Mouse (Mus musculus) stomach, postnatal 0 days (tissue): ENCODE measurements at regions not wholly inside any gene's neighbourhood (a gene's known extent, or its start where the extent isn't known, plus 50 kb on each side); places are given as distances from the start of the nearest gene placed in this dataset.
A peak's percentile ranks its signal among the peaks of the same experiment; 100 is the strongest.

Experiments
- ATAC-seq: fragments of 200-750 bp; cut with Nextera tagmentation; 2 replicates; pipeline ENCODE4 v1.8.0; 2017; ENCODE audit not compliant: low FRiP score, low TSS enrichment
- DNase-seq: peaks from one replicate; pipeline ENCODE4 v3.0.0-alpha.2; 2016; ENCODE audit warnings: low spot score
- H3K27ac ChIP-seq: fragments of 300-500 bp; sonication (generic); replicated peaks from 2 replicates; pipeline ENCODE4 v1.5.1; 2014; ENCODE audit warnings: mild to moderate bottlenecking, control low read depth
- H3K27me3 ChIP-seq: fragments of 300-500 bp; sonication (generic); 2 replicates; pipeline ENCODE4 v1.6.1; 2014; ENCODE audit warnings: low read length; ENCODE audit not compliant: control insufficient read depth, insufficient read depth
- H3K36me3 ChIP-seq: fragments of 300-500 bp; sonication (generic); 2 replicates; pipeline ENCODE4 v1.6.1; 2014; ENCODE audit warnings: low read length, mixed read lengths; ENCODE audit not compliant: control insufficient read depth, insufficient read depth
- H3K4me1 ChIP-seq: fragments of 300-500 bp; sonication (generic); replicated peaks from 2 replicates; pipeline ENCODE4 v1.6.1; 2014; ENCODE audit warnings: antibody characterized with exemption; ENCODE audit not compliant: control insufficient read depth, insufficient read depth
- H3K4me2 ChIP-seq: fragments of 300-500 bp; sonication (generic); replicated peaks from 2 replicates; pipeline ENCODE4 v1.6.1; 2014; ENCODE audit warnings: low read depth, mild to moderate bottlenecking, control low read depth, moderate library complexity
- H3K4me3 ChIP-seq: fragments of 300-500 bp; sonication (generic); 2 replicates; pipeline ENCODE4 v1.5.1; 2014; ENCODE audit warnings: low read depth, low read length, control low read depth
- H3K9ac ChIP-seq: fragments of 300-500 bp; sonication (generic); 2 replicates; pipeline ENCODE4 v1.6.1; 2014; ENCODE audit warnings: mild to moderate bottlenecking, low read length, control low read depth, mixed read lengths
- H3K9me3 ChIP-seq: fragments of 300-500 bp; sonication (generic); 2 replicates; pipeline ENCODE4 v1.6.1; 2016; ENCODE audit warnings: low read length; ENCODE audit not compliant: control insufficient read depth
- CTCF ChIP-seq: IDR thresholded peaks from 2 replicates; pipeline ENCODE4 v1.5.1; 2016; ENCODE audit warnings: antibody characterized with exemption, low read depth, mild to moderate bottlenecking, moderate library complexity
- EP300 ChIP-seq: optimal IDR thresholded peaks from 2 replicates; pipeline ENCODE3; 2016; ENCODE audit warnings: antibody characterized with exemption
- WGBS: fragments of 180-500 bp; shearing (Covaris S2); extraction: QIAGEN DNeasy Blood & Tissue Kit; methylation state at CpG from one replicate; pipeline ENCODE4 v1.1.7; 2014; 5-methylcytosine and 5-hydroxymethylcytosine counted together

DNA sequence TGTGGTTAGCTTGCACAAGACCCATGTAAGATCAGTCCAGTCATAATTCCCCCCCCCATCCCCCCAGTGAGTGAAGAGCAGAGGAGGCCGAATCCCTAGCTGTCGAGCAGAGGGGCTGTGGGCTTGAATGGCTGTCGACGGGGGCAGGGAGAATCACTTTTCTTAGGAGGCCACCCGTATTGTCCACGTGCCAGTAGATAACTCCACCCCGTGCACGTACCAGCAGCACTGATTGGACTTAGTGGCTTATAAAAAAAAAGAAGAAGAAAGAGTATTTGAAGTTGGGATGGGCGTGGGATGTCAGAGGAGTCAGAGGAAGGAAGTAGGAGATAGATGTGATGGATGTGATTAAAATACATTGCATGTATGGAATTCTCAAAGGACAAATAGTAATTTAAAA is 272.9 kb downstream of the Lnpk start:
- H3K27me3 ChIP-seq = no peaks in the 10 kb centered on the region
- no peak for DNase-seq
- H3K4me1 ChIP-seq = no peaks in the 10 kb centered on the region
- H3K27ac ChIP-seq = no peak overlapping the region
- no peak overlapping the region for H3K4me2 ChIP-seq
- no peak overlapping the region for H3K9ac ChIP-seq
- TF ChIP-seq CTCF (no peak), EP300 (no peak)
- no peaks in the 10 kb centered on the region for H3K9me3 ChIP-seq
- H3K4me3 ChIP-seq = no peak overlapping the region
- WGBS = 87% methylated on average over 9 of the region's 9 CpGs
- ATAC-seq = no peak
- H3K36me3 ChIP-seq = no peaks in the 10 kb centered on the region

GRCm38 (mm10) chr2:74300885-74301451 is 278.3 kb downstream of the Lnpk start:
- WGBS = 32% methylated on average over 9 of the region's 9 CpGs
- H3K4me3 ChIP-seq = no peak overlapping the region
- H3K27ac ChIP-seq = no peak overlapping the region
- no peak overlapping the region for H3K9ac ChIP-seq
- no peaks in the 10 kb centered on the region for H3K27me3 ChIP-seq
- H3K4me2 ChIP-seq = peak overlapping the region; percentile 55
- no peaks in the 10 kb centered on the region for H3K4me1 ChIP-seq
- DNase-seq = no peak
- no peak for ATAC-seq
- H3K36me3 ChIP-seq = no peaks in the 10 kb centered on the region
- no peaks in the 10 kb centered on the region for H3K9me3 ChIP-seq
- no peak; the same call in 1 of the 2 replicates for TF ChIP-seq CTCF
- TF ChIP-seq EP300 = no peak

- ATAC-seq (peak; percentile 71; the same call in 1 of the 2 replicates), DNase-seq (peak; percentile 70)
- H3K9ac ChIP-seq = no peak overlapping the region
- H3K9me3 ChIP-seq = no peaks in the 10 kb centered on the region
- H3K27me3 ChIP-seq = no peaks in the 10 kb centered on the region
- 1% methylated on average over 11 of the region's 11 CpGs for WGBS
- no peaks in the 10 kb centered on the region for H3K36me3 ChIP-seq
- peak overlapping the region; percentile 26 for H3K4me3 ChIP-seq
- H3K4me2 ChIP-seq = peak overlapping the region; percentile 55
- no peak overlapping the region for H3K27ac ChIP-seq
- no peaks in the 10 kb centered on the region for H3K4me1 ChIP-seq
- no peak for TF ChIP-seq EP300
- peak; percentile 89 for TF ChIP-seq CTCF
Measured at GRCm38 (mm10) chr2:74300366-74300791, 278.9 kb downstream of the Lnpk start.

DNA sequence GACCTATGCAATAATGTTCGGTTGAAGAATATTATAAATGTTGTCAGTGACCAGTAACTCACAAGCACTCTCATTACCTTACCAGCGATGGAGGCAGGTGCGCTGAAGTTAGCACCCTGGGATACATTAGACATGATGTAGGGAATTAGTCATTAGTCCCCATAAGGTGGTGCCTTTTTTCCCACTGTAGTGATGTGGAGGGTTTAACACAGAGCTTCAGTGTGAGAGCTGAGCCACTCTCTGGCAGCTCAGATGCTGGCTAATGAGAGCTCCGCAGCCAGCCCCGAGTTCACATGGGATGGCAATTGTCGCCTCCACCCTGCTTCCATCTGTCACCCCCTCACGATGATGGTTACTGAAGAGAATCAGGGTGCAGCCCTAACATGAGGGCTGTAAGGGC is 286.6 kb downstream of the Lnpk start:
- Histone ChIP-seq H3K27me3 (no peaks in the 10 kb centered on the region), H3K27ac (no peak overlapping the region), H3K9ac (no peak overlapping the region), H3K4me1 (no peaks in the 10 kb centered on the region), H3K4me2 (no peak overlapping the region), H3K9me3 (no peaks in the 10 kb centered on the region), H3K36me3 (no peaks in the 10 kb centered on the region), H3K4me3 (no peak overlapping the region)
- ATAC-seq = no peak
- 86% methylated on average over 7 of the region's 7 CpGs for WGBS
- DNase-seq = no peak
- TF ChIP-seq EP300 = no peak
- TF ChIP-seq CTCF = no peak

- Histone ChIP-seq H3K4me1 (no peaks in the 10 kb centered on the region), H3K4me2 (no peak overlapping the region), H3K9me3 (no peaks in the 10 kb centered on the region), H3K36me3 (no peaks in the 10 kb centered on the region), H3K9ac (no peak overlapping the region), H3K27ac (no peak overlapping the region), H3K27me3 (no peaks in the 10 kb centered on the region), H3K4me3 (no peak overlapping the region)
- no peak for ATAC-seq
- 87% methylated on average over 8 of the region's 8 CpGs for WGBS
- TF ChIP-seq CTCF (no peak), EP300 (no peak)
- DNase-seq = no peak
Measured at GRCm38 (mm10) chr2:74291416-74292396, 287.5 kb downstream of the Lnpk start.

DNA sequence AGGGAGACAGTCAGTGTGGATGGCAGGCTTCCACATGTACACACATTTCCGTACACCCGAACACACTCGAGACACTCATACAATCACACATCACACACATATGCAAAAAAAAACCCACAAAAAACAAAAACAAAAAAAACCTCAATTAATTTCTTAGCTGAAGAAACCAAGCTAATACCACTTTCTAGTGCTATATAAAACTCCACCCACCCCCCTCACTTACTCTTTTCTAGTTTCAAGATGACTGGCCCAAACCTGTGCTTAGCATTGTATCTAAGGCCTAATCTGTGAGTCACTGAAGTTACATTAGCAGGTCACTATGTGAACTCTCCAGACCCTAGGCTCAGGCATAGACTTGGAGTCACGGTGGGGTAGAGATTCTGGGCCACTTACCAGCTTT is 293.6 kb downstream of the Lnpk start:
- ATAC-seq = no peak
- no peaks in the 10 kb centered on the region for H3K36me3 ChIP-seq
- 91% methylated on average over 4 of the region's 4 CpGs for WGBS
- DNase-seq = no peak
- no peak overlapping the region for H3K9ac ChIP-seq
- no peak overlapping the region for H3K4me2 ChIP-seq
- H3K27me3 ChIP-seq = no peaks in the 10 kb centered on the region
- no peak overlapping the region for H3K27ac ChIP-seq
- no peak overlapping the region for H3K4me3 ChIP-seq
- TF ChIP-seq EP300 (no peak), CTCF (no peak)
- H3K4me1 ChIP-seq = no peaks in the 10 kb centered on the region
- no peaks in the 10 kb centered on the region for H3K9me3 ChIP-seq
